Mouse (Mus musculus) lung, postnatal 0 days (tissue): Measurements from ENCODE around the gene Saa4. TPM values are rescaled to one million over a fixed set of nuclear protein-coding genes. Genes with fewer than 3 reads are reported as not detected.

Experiments used
- ATAC-seq: fragments of 200-750 bp; cut with Nextera tagmentation; 2 replicates; pipeline ENCODE4 v1.8.0; 2017; ENCODE audit warnings: moderate library complexity
- DNase-seq: peaks from one replicate; pipeline ENCODE4 v3.0.0-alpha.2; 2016; ENCODE audit warnings: low spot score
- H3K27ac ChIP-seq: fragments of 300-500 bp; sonication (generic); 2 replicates; pipeline ENCODE4 v1.5.1; 2014; ENCODE audit warnings: antibody characterized with exemption, mild to moderate bottlenecking, low read length, mixed read lengths
- H3K27me3 ChIP-seq: fragments of 300-500 bp; sonication (generic); replicated peaks from 2 replicates; pipeline ENCODE4 v1.6.1; 2014; ENCODE audit warnings: low read length, mixed read lengths; ENCODE audit not compliant: insufficient read depth
- H3K36me3 ChIP-seq: fragments of 300-500 bp; sonication (generic); 2 replicates; pipeline ENCODE4 v1.6.1; 2014; ENCODE audit warnings: low read length, mixed read lengths; ENCODE audit not compliant: insufficient read depth
- H3K4me1 ChIP-seq: fragments of 300-500 bp; sonication (generic); 2 replicates; pipeline ENCODE4 v1.6.1; 2014; ENCODE audit warnings: antibody characterized with exemption, low read depth, low read length, mixed read lengths; ENCODE audit not compliant: insufficient read depth
- H3K4me2 ChIP-seq: fragments of 300-500 bp; sonication (generic); replicated peaks from 2 replicates; pipeline ENCODE4 v1.6.1; 2014; ENCODE audit warnings: low read depth, mild to moderate bottlenecking, low read length, moderate library complexity, mixed read lengths
- H3K4me3 ChIP-seq: fragments of 300-500 bp; sonication (generic); 2 replicates; pipeline ENCODE4 v1.5.1; 2014; ENCODE audit warnings: low read depth, low read length
- H3K9ac ChIP-seq: fragments of 300-500 bp; sonication (generic); replicated peaks from 2 replicates; pipeline ENCODE4 v1.6.1; 2014; ENCODE audit warnings: low read depth, mild to moderate bottlenecking
- H3K9me3 ChIP-seq: fragments of 300-500 bp; sonication (generic); 2 replicates; pipeline ENCODE4 v1.6.1; 2016; ENCODE audit warnings: low read length, mixed read lengths
- CTCF ChIP-seq: IDR thresholded peaks from 2 replicates; pipeline ENCODE4 v1.5.1; 2016; ENCODE audit warnings: antibody characterized with exemption, mild to moderate bottlenecking
- EP300 ChIP-seq: IDR thresholded peaks from 2 replicates; pipeline ENCODE4 v1.6.1; 2016; ENCODE audit warnings: antibody characterized with exemption, mild to moderate bottlenecking, control low read depth
- whole genome bisulfite sequencing: fragments of 180-500 bp; shearing (Covaris S2); extraction: QIAGEN DNeasy Blood & Tissue Kit; methylation state at CpG from one replicate; pipeline ENCODE4 v1.1.7; 2014; 5-methylcytosine and 5-hydroxymethylcytosine counted together
- polyA plus RNA-seq: library from polyadenylated mRNA; unstranded; fragments of >200 nt; fragmentation: Nextera tagmentation; extraction: Ambion mirVana; gene quantifications from 2 replicates; pipeline ENCODE4 v1.2.1, GENCODE M21; 2015

Saa4 gene
- not detected in 2 replicates for polyA plus RNA-seq

DNA sequence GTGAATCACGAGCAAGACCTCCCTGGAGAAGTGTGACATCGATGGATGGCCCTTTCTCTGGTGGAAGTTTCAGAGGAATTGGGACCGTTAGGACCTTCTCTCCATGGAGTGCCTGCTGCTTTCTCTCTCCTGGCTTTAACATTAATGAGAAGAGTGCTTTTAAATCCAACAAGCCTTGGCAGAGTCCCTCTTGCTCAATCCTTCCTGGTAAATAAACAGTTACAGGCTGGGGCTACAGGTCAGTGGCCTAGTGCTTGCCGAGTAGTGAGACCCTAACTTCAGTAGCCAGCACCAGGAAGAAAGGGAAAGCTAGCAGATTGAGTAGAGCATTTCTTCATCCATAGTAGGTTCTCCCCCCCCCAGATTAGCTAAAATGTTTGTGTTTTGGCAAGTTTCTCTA lies at the start of gene Saa4:
Gene Saa4 (minus strand): TSS at position 146 of the 400 bp plus-strand sequence.
- H3K4me2 ChIP-seq: no peak within 1 kb of the TSS
- no peak for ATAC-seq
- TF ChIP-seq EP300 (no peak), CTCF (no peak)
- no peaks in the 10 kb centered on the region for H3K27me3 ChIP-seq
- WGBS: 64% methylated on average over 4 of the region's 4 CpGs
- no peak within 1 kb of the TSS for H3K27ac ChIP-seq
- H3K9ac ChIP-seq: no peak within 1 kb of the TSS
- no peaks in the 10 kb centered on the region for H3K36me3 ChIP-seq
- no peaks in the 10 kb centered on the region for H3K4me1 ChIP-seq
- no peaks in the 10 kb centered on the region for H3K9me3 ChIP-seq
- DNase-seq: no peak
- no peak within 1 kb of the TSS for H3K4me3 ChIP-seq

DNA sequence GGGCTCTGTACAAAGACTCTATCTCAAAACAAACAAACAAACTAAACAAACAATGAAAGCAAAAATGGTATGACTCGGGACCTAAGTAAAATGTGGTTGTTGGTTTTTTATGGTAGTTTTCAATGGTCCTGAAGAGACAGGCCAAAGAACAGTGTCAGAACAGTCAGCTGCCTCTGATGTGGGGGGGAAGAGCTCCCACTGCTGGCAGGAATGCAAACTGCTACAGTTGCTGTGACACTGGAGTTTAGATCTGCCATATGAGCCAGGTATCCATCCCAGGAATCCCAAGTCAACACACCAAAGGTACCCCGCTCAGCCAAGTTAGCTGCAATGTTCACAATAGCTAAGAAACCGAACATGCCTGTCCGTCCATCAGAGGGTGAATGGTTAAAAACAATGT lies 38.3 kb upstream of the Saa4 start:
- H3K27me3 ChIP-seq: no peaks in the 10 kb centered on the region
- H3K4me2 ChIP-seq: no peak overlapping the region
- H3K36me3 ChIP-seq: peaks cover 35% of the 10 kb centered on the region
- H3K4me3 ChIP-seq: no peak overlapping the region
- H3K9me3 ChIP-seq: no peaks in the 10 kb centered on the region
- H3K27ac ChIP-seq: no peak overlapping the region
- no peaks in the 10 kb centered on the region for H3K4me1 ChIP-seq
- no peak for TF ChIP-seq EP300
- TF ChIP-seq CTCF: peak; percentile 99
- DNase-seq (peak; percentile 72), ATAC-seq (no peak)
- H3K9ac ChIP-seq: no peak overlapping the region
- 53% methylated on average over 4 of the region's 4 CpGs for WGBS

DNA sequence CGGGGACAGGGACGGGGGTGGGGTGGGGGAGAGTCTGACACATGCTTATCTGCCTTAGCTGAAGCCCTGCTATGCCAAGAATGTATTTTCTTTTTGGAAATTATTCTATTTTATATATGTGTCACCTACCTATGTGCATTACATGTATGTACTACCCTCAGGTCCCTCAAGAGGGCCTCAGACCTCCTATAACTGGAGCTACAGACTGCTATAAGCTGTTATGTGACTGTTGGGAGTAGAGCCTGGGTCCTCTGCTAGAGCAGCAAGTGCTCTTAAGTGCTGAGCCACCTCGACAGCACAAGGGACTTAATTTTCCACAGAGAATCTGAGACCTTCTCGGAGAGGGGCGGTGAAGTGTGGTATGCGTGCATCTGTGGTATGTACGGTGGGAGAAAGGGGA lies 36.0 kb upstream of the Saa4 start:
- Histone ChIP-seq H3K36me3 (peaks cover 25% of the 10 kb centered on the region), H3K4me3 (no peak overlapping the region), H3K9me3 (no peaks in the 10 kb centered on the region), H3K9ac (no peak overlapping the region), H3K27me3 (no peaks in the 10 kb centered on the region), H3K4me1 (no peaks in the 10 kb centered on the region), H3K27ac (no peak overlapping the region), H3K4me2 (no peak overlapping the region)
- no peak for ATAC-seq
- no peak; the same call in 1 of the 2 replicates for TF ChIP-seq CTCF
- TF ChIP-seq EP300: no peak
- WGBS: 82% methylated on average over 7 of the region's 7 CpGs
- no peak for DNase-seq

DNA sequence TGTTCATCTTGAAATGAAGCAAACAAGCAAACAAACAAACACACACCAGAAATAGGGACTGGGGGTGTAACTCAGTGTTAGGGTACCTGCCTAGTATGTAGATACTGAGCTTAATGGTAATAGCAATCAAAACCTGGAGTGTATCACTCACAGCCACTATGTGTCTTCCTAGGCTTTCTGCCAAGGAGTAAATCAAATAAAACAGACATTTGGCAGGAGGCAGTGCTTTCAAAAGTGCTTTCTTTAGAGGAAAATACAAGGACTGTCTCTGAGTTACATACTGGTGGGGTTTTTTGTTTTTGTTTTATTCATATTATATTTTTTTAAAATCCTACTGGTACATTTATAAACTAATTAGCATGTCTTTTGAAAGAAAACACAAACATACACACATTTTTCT lies 35.0 kb upstream of the Saa4 start:
- ATAC-seq (peak; percentile 33; the same call in 1 of the 2 replicates), DNase-seq (peak; percentile 74)
- Histone ChIP-seq H3K4me1 (no peaks in the 10 kb centered on the region), H3K4me2 (no peak overlapping the region), H3K27ac (no peak overlapping the region), H3K9ac (no peak overlapping the region), H3K4me3 (no peak overlapping the region), H3K9me3 (no peaks in the 10 kb centered on the region), H3K27me3 (no peaks in the 10 kb centered on the region), H3K36me3 (peaks cover 32% of the 10 kb centered on the region)
- TF ChIP-seq EP300 (peak; percentile 33; the same call in 1 of the 2 replicates), CTCF (no peak)

DNA sequence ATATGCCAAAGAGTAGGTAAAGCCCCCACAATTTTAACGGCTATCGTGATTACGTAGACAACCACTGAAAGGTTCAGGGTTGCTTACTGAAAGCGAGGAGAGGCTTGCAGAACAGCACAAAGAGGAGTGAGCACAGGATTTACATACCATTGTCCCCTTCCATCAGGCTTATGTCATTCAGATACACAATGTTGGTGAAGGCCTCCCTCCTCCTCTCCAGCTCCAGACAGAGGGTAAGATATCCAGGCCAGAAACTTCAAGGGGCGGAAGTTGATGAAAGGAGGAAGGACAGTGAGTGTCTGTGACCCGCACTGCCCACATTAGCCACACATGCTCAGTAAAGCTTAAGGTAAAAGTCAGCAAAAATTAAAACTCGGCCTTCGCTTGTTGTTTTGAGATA lies 32.3 kb upstream of the Saa4 start:
- no peak overlapping the region for H3K9ac ChIP-seq
- 92% methylated on average over 8 of the region's 8 CpGs for WGBS
- H3K9me3 ChIP-seq: no peaks in the 10 kb centered on the region
- no peaks in the 10 kb centered on the region for H3K27me3 ChIP-seq
- DNase-seq (no peak), ATAC-seq (no peak)
- TF ChIP-seq EP300 (no peak), CTCF (no peak)
- H3K4me1 ChIP-seq: no peaks in the 10 kb centered on the region
- H3K27ac ChIP-seq: no peak overlapping the region
- peaks cover 34% of the 10 kb centered on the region for H3K36me3 ChIP-seq
- no peak overlapping the region for H3K4me2 ChIP-seq
- H3K4me3 ChIP-seq: no peak overlapping the region

DNA sequence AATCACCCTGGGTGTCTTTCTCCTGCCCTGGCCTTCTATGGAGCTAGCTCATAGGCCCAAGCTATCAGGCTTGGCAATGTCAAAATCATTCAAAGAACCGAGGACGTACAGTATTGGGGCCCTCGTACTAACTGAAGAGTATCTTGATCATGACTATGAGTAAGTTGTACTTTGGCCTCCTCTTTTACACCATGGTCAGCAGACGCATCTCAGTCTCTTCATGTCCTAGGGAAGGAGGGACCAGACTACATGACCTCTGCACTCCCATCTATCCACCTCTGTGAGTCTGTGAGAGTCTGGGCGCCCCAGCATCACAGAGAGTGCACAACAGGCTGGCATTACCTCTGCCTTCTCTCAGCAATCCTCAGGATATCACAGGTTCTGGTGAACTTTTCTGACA lies 30.2 kb upstream of the Saa4 start:
- Histone ChIP-seq H3K4me1 (no peaks in the 10 kb centered on the region), H3K9ac (no peak overlapping the region), H3K27ac (no peak overlapping the region), H3K4me3 (no peak overlapping the region), H3K9me3 (no peaks in the 10 kb centered on the region), H3K36me3 (peaks cover 17% of the 10 kb centered on the region; the same call in 1 of the 2 replicates), H3K4me2 (no peak overlapping the region), H3K27me3 (no peaks in the 10 kb centered on the region)
- DNase-seq (no peak), ATAC-seq (no peak)
- TF ChIP-seq EP300 (no peak), CTCF (no peak)
- WGBS: 94% methylated on average over 5 of the region's 5 CpGs
